ENCODE assay signal across 9 mouse cellular contexts in the genomic region with DNA sequence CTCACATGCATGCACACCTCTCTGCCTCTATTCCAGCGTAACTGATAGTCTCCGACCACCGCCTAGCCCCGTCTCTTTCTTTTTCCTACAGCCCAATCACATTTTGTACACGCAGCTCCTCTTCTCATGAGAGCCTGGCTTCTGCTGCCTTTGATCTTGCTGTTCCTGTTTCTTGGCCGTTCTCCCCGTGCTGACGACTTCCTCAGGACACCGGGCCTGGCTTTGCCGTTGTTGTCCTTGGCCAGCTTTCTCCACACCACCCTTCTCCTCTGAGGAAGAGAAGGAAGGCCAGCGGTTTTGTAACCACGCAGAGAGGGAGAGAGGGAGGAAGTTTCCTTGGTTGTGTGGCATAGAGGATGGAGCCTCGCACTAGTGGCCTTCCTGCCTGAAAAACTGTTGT.
DNase-seq lines count a peak whose midpoint lies in the region; ATAC-seq lines count a peak whose summit lies in the region.
"Had no signal": no experiment of that assay in that cellular context is flagged by ENCODE, and none has a peak within 500 bp of the region (broad histone marks: within the 10 kb centered on the region; RNA-seq: fewer than 3 reads in every experiment).

No protein-coding gene starts in this region.

- ATAC-seq in frontal cortex, adult (ENCODE audit: low TSS enrichment): no peak
- ATAC-seq: intestine, embryonic 15.5 days had no signal

- DNase-seq in frontal cortex, postnatal 10 days (ENCODE audit: low spot score in 2 of 2): peak; percentile 26 to 34
- peak; percentile 85 for DNase-seq in adrenal gland, postnatal 14 days
- peak; percentile 94 to 95 for DNase-seq in heart, adult 9 months (ENCODE audit: low spot score in 2 of 2)
- peak; percentile 44 to 54 for DNase-seq in kidney, postnatal 4 days
- DNase-seq in natural killer cell, adult 2 months (ENCODE audit: low spot score in 2 of 2): no peak
- no peak for DNase-seq in cerebellum, postnatal 14 days
- no peak for DNase-seq in layer of hippocampus, adult 8-10 months (ENCODE audit: low spot score in 2 of 2)

Comparison
In these comparisons a context has a peak if more than half of its experiments do, and no peak if none do; other contexts are left out.
1. DNase-seq: peak in frontal cortex, postnatal 10 days (2 of 2), adrenal gland, postnatal 14 days (single experiment), heart, adult 9 months (2 of 2) and kidney, postnatal 4 days (2 of 2); none in natural killer cell, adult 2 months (0 of 2), cerebellum, postnatal 14 days (0 of 2) and layer of hippocampus, adult 8-10 months (0 of 2).